Mouse (Mus musculus) stomach, postnatal 0 days (tissue): ENCODE results near the gene Atp8a2.

ENCODE experiments used
- CTCF ChIP-seq: IDR thresholded peaks from 2 replicates; pipeline ENCODE4 v1.5.1; 2016; ENCODE audit warnings: antibody characterized with exemption, low read depth, mild to moderate bottlenecking, moderate library complexity
- EP300 ChIP-seq: optimal IDR thresholded peaks from 2 replicates; pipeline ENCODE3; 2016; ENCODE audit warnings: antibody characterized with exemption

DNA sequence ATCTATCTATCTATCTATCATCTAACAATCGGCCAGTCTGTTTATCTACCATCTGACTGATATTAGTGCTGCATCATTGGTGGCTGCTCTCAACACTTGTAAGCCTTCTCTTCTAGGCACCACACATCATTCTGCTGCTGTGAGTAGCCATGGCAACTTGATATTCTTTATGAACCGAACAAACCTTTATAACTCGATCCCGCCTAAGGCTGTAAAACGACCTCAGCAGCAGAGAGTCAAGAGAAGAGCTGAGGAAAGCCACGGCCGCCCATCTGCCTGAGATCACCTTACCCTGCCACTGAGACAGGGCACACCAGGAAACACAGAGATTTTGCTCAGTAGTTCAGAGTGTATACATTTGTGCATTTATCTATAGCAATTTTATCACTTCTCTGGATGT lies 329.2 kb downstream of the Atp8a2 start:
- TF ChIP-seq CTCF (no peak), EP300 (no peak)
